ENCODE assay signal across 27 mouse cellular contexts in genomic region chr17:24062459-24063155, GRCm38 (mm10). TPM values are rescaled to one million over a fixed set of nuclear protein-coding genes. Genes with fewer than 3 reads are reported as not detected.
DNase-seq lines count a peak whose midpoint lies in the region; ATAC-seq and TF ChIP-seq lines count a peak whose summit lies in the region.
"Had no signal": no experiment of that assay in that cellular context is flagged by ENCODE, and none has a peak within 500 bp of the region (broad histone marks: within the 10 kb centered on the region; RNA-seq: fewer than 3 reads in every experiment).

No protein-coding gene starts in this region.

- 80% methylated on average over 4 of the region's 4 CpGs for WGBS in hindbrain, embryonic 15.5 days
- 78% methylated on average over 4 of the region's 4 CpGs for WGBS in hindbrain, embryonic 10.5 days
- WGBS in neural tube, embryonic 15.5 days = 81% methylated on average over 4 of the region's 4 CpGs
- WGBS in stomach, postnatal 0 days = 76% methylated on average over 4 of the region's 4 CpGs

- H3K27ac ChIP-seq in hindbrain, embryonic 15.5 days (replicated peaks) = peak overlapping the region; percentile 25; the same call in 1 of the 2 replicates
- H3K27ac ChIP-seq in hindbrain, embryonic 10.5 days = no peak overlapping the region
- peak overlapping the region; percentile 70 for H3K27ac ChIP-seq in layer of hippocampus, adult 2 months
- peak overlapping the region; percentile 11; the same call in 1 of the 2 replicates for H3K27ac ChIP-seq in neural tube, embryonic 15.5 days (replicated peaks)
- no peak overlapping the region for H3K27ac ChIP-seq in stomach, postnatal 0 days (replicated peaks)
- H3K27ac ChIP-seq: embryonic facial prominence, embryonic 13.5 days; forebrain, embryonic 12.5 days; heart, embryonic 13.5 days had no signal

- no peak for TF ChIP-seq EP300 in stomach, postnatal 0 days (optimal IDR thresholded peaks at IDR 0.05)

- H3K4me3 ChIP-seq in hindbrain, embryonic 15.5 days = no peak overlapping the region
- H3K4me3 ChIP-seq in hindbrain, embryonic 10.5 days = no peak overlapping the region
- H3K4me3 ChIP-seq in layer of hippocampus, adult 2 months = no peak overlapping the region
- H3K4me3 ChIP-seq in neural tube, embryonic 15.5 days (replicated peaks) = no peak overlapping the region
- no peak overlapping the region for H3K4me3 ChIP-seq in stomach, postnatal 0 days (ENCODE audit: low read depth, low read length)
- H3K4me3 ChIP-seq: embryonic facial prominence, embryonic 13.5 days; forebrain, embryonic 12.5 days; heart, embryonic 13.5 days had no signal

- no peak for ATAC-seq in hindbrain, embryonic 15.5 days (ENCODE audit: low FRiP score, low read depth)
- no peak for ATAC-seq in neural tube, embryonic 15.5 days (ENCODE audit: low FRiP score)
- ATAC-seq in stomach, postnatal 0 days (ENCODE audit: low FRiP score, low TSS enrichment) = no peak
- ATAC-seq: CD4-positive, CD25-positive, alpha-beta regulatory T cell, adult 4 months; forebrain, embryonic 16.5 days had no signal

- peaks cover 27% of the 10 kb centered on the region for H3K36me3 ChIP-seq in hindbrain, embryonic 15.5 days
- peaks cover 85% of the 10 kb centered on the region for H3K36me3 ChIP-seq in hindbrain, embryonic 10.5 days
- H3K36me3 ChIP-seq in neural tube, embryonic 15.5 days = peaks cover 30% of the 10 kb centered on the region
- H3K36me3 ChIP-seq in stomach, postnatal 0 days (ENCODE audit: control insufficient read depth, insufficient read depth, low read length) = peaks cover 11% of the 10 kb centered on the region

- H3K9ac ChIP-seq in hindbrain, embryonic 15.5 days = no peak overlapping the region
- no peak overlapping the region for H3K9ac ChIP-seq in neural tube, embryonic 15.5 days (replicated peaks)
- no peak overlapping the region for H3K9ac ChIP-seq in stomach, postnatal 0 days (ENCODE audit: low read length)
- H3K9ac ChIP-seq: embryonic facial prominence, embryonic 13.5 days; forebrain, embryonic 12.5 days; heart, embryonic 13.5 days had no signal

- H3K27me3 ChIP-seq in hindbrain, embryonic 15.5 days = no peaks in the 10 kb centered on the region
- H3K27me3 ChIP-seq in hindbrain, embryonic 10.5 days (ENCODE audit: insufficient read depth, poor library complexity, severe bottlenecking) = no peaks in the 10 kb centered on the region
- H3K27me3 ChIP-seq in neural tube, embryonic 15.5 days (replicated peaks) = no peaks in the 10 kb centered on the region
- no peaks in the 10 kb centered on the region for H3K27me3 ChIP-seq in stomach, postnatal 0 days (ENCODE audit: control insufficient read depth, insufficient read depth, low read length)
- H3K27me3 ChIP-seq: embryonic facial prominence, embryonic 13.5 days; forebrain, embryonic 12.5 days; heart, embryonic 13.5 days had no signal

- TF ChIP-seq CTCF in layer of hippocampus, adult 2 months (conservative IDR thresholded peaks at IDR 0.05) = no peak
- no peak for TF ChIP-seq CTCF in stomach, postnatal 0 days (IDR thresholded peaks at IDR 0.05; ENCODE audit: low read depth)

- no peak for DNase-seq in hindbrain, embryonic 10.5 days (ENCODE audit: low spot score)
- DNase-seq in layer of hippocampus, adult 2 months (ENCODE audit: low spot score in 2 of 2) = no peak
- DNase-seq in layer of hippocampus, adult 8-10 months (ENCODE audit: low spot score in 2 of 2) = no peak
- DNase-seq in neural tube, embryonic 10.5 days (ENCODE audit: extremely low spot score, low spot score) = no peak
- DNase-seq in stomach, postnatal 0 days (ENCODE audit: low spot score) = peak; percentile 11
- no peak for DNase-seq in urinary bladder, postnatal 10 days (ENCODE audit: low spot score)
- DNase-seq: adrenal gland, postnatal 10 days; B cell, adult 2 months; cerebellum, adult 11 months; cerebellum, adult 9-10 months; cerebellum, postnatal 36 days; gastrocnemius, postnatal 14 days; heart, postnatal 36 days had no signal

- no peak overlapping the region for H3K4me2 ChIP-seq in hindbrain, embryonic 15.5 days
- no peak overlapping the region for H3K4me2 ChIP-seq in neural tube, embryonic 15.5 days
- H3K4me2 ChIP-seq in stomach, postnatal 0 days (replicated peaks; ENCODE audit: low read depth) = no peak overlapping the region
- H3K4me2 ChIP-seq: embryonic facial prominence, embryonic 13.5 days; forebrain, embryonic 12.5 days; heart, embryonic 13.5 days had no signal

- H3K9me3 ChIP-seq in hindbrain, embryonic 15.5 days = no peaks in the 10 kb centered on the region
- H3K9me3 ChIP-seq in hindbrain, embryonic 10.5 days = no peaks in the 10 kb centered on the region
- H3K9me3 ChIP-seq in neural tube, embryonic 15.5 days (replicated peaks) = no peaks in the 10 kb centered on the region
- H3K9me3 ChIP-seq in stomach, postnatal 0 days (ENCODE audit: control insufficient read depth, low read length) = no peaks in the 10 kb centered on the region
- H3K9me3 ChIP-seq: embryonic facial prominence, embryonic 13.5 days; forebrain, embryonic 12.5 days; G1E; heart, embryonic 13.5 days had no signal

- H3K4me1 ChIP-seq in hindbrain, embryonic 15.5 days (replicated peaks) = peaks cover 12% of the 10 kb centered on the region; the same call in 1 of the 2 replicates
- no peaks in the 10 kb centered on the region for H3K4me1 ChIP-seq in hindbrain, embryonic 10.5 days (replicated peaks)
- H3K4me1 ChIP-seq in neural tube, embryonic 15.5 days = peaks cover 18% of the 10 kb centered on the region
- H3K4me1 ChIP-seq in stomach, postnatal 0 days (replicated peaks; ENCODE audit: control insufficient read depth, insufficient read depth) = no peaks in the 10 kb centered on the region
- H3K4me1 ChIP-seq: embryonic facial prominence, embryonic 13.5 days; forebrain, embryonic 12.5 days had no signal

RNA-seq across cellular contexts. Expression of gene Kctd5, which starts 10.7 kb away (rescaled TPM):
- 75.9 and 77.3 TPM in 2 replicates for polyA plus RNA-seq in hindbrain, embryonic 15.5 days (2015; fragmentation: Nextera tagmentation; extraction: Ambion mirVana)
- 90.8 and 93.0 TPM in 2 replicates for polyA plus RNA-seq in hindbrain, embryonic 10.5 days (2016; fragmentation: Nextera tagmentation; extraction: Ambion mirVana)
- 10 to 100 TPM; 26.6 to 28.8 TPM for total RNA-seq in layer of hippocampus, adult 2 months (2021)
- 10 to 100 TPM; 24.5 to 28.2 (median 24.8) TPM for total RNA-seq in layer of hippocampus, adult 8-10 months (2022)
- 75.9 and 77.4 TPM in 2 replicates for polyA plus RNA-seq in neural tube, embryonic 15.5 days (2015; fragmentation: Nextera tagmentation; extraction: Ambion mirVana)
- 44.7 and 45.6 TPM in 2 replicates for polyA plus RNA-seq in stomach, postnatal 0 days (2015; fragmentation: Nextera tagmentation; extraction: Ambion mirVana)

RNA-seq across cellular contexts. Expression of gene Prss27, which starts 24.7 kb away (rescaled TPM):
- polyA plus RNA-seq in hindbrain, embryonic 15.5 days (2015; fragmentation: Nextera tagmentation; extraction: Ambion mirVana) = 0.31 and 0.34 TPM in 2 replicates
- polyA plus RNA-seq in hindbrain, embryonic 10.5 days (2016; fragmentation: Nextera tagmentation; extraction: Ambion mirVana) = 0.24 TPM in 1 of 2 replicates, not detected in the other
- total RNA-seq in layer of hippocampus, adult 2 months (2021) = not detected
- not detected for total RNA-seq in layer of hippocampus, adult 8-10 months (2022)
- 0.19 and 0.28 TPM in 2 replicates for polyA plus RNA-seq in neural tube, embryonic 15.5 days (2015; fragmentation: Nextera tagmentation; extraction: Ambion mirVana)
- polyA plus RNA-seq in stomach, postnatal 0 days (2015; fragmentation: Nextera tagmentation; extraction: Ambion mirVana) = 40.8 and 47.1 TPM in 2 replicates
- total RNA-seq: adrenal gland, postnatal 4 days; G1E; gastrocnemius, adult 18-20 months; gastrocnemius, postnatal 14 days; heart, adult 8-10 months; heart, postnatal 36 days had no signal
- polyA plus RNA-seq: brain, embryonic 14.5 days; CD4-positive, CD25-positive, alpha-beta regulatory T cell, adult 4 months; frontal cortex, adult 2 months; G1E; heart, postnatal 0 days had no signal

Comparison
In these comparisons a context has a peak if more than half of its experiments do, and no peak if none do; other contexts are left out.
1. H3K27ac ChIP-seq: peak in hindbrain, embryonic 15.5 days (single experiment), layer of hippocampus, adult 2 months (single experiment) and neural tube, embryonic 15.5 days (single experiment); none in hindbrain, embryonic 10.5 days (single experiment) and stomach, postnatal 0 days (single experiment).
2. RNA of gene Prss27, which starts 24.7 kb away (polyA plus RNA-seq): 40.8 to 47.1 TPM in stomach, postnatal 0 days; 0.31 to 0.34 TPM in hindbrain, embryonic 15.5 days, 0.19 to 0.28 TPM in neural tube, embryonic 15.5 days and 0.24 TPM in hindbrain, embryonic 10.5 days; every median in the first group is over 10 times any median in the second.